Mouse (Mus musculus): ENCODE results near the gene Slc35a1. TPM values are rescaled to one million over a fixed set of nuclear protein-coding genes. Genes with fewer than 3 reads are reported as not detected.
A peak's percentile ranks its signal among the peaks of the same experiment; 100 is the strongest.

Gene Slc35a1
- polyA plus RNA-seq, 1 experiment from 2014 or later, result 49.7 TPM

GRCm38 (mm10) chr4:34715062-34715461, 27.8 kb upstream of the Slc35a1 start:
- no peak for ATAC-seq (ENCODE audit: low FRiP score)
- WGBS, result 96% methylated on average over 1 of the region's 1 CpGs
- H3K36me3 ChIP-seq (ENCODE audit: control insufficient read depth, insufficient read depth, low read length), result no peaks in the 10 kb centered on the region
- no peaks in the 10 kb centered on the region for H3K27me3 ChIP-seq (ENCODE audit: control insufficient read depth, insufficient read depth, low read length)
- H3K4me2 ChIP-seq, result no peak overlapping the region
- H3K9me3 ChIP-seq (ENCODE audit: control insufficient read depth, low read length), result peaks cover under 1% of the 10 kb centered on the region; the same call in 1 of the 2 replicates
- H3K4me3 ChIP-seq (ENCODE audit: low read depth, low read length), result no peak overlapping the region
- H3K27ac ChIP-seq (ENCODE audit: low read depth, low read length), result no peak overlapping the region
- no peaks in the 10 kb centered on the region for H3K4me1 ChIP-seq (ENCODE audit: control insufficient read depth, insufficient read depth, low read length)
- H3K9ac ChIP-seq (ENCODE audit: low read length), result no peak overlapping the region
- no peak for DNase-seq (ENCODE audit: low spot score, missing footprints)

- H3K4me3 ChIP-seq (ENCODE audit: low read depth, low read length), result no peak overlapping the region
- H3K27ac ChIP-seq (ENCODE audit: low read depth, low read length), result no peak overlapping the region
- 80% methylated on average over 3 of the region's 3 CpGs for WGBS
- DNase-seq (ENCODE audit: low spot score, missing footprints), result no peak
- H3K4me2 ChIP-seq, result no peak overlapping the region
- no peak for ATAC-seq (ENCODE audit: low FRiP score)
- no peak overlapping the region for H3K9ac ChIP-seq (ENCODE audit: low read length)
- H3K27me3 ChIP-seq (ENCODE audit: control insufficient read depth, insufficient read depth, low read length), result no peaks in the 10 kb centered on the region
- H3K4me1 ChIP-seq (ENCODE audit: control insufficient read depth, insufficient read depth, low read length), result no peaks in the 10 kb centered on the region
- no peaks in the 10 kb centered on the region for H3K9me3 ChIP-seq (ENCODE audit: control insufficient read depth, low read length)
- H3K36me3 ChIP-seq (ENCODE audit: control insufficient read depth, insufficient read depth, low read length), result no peaks in the 10 kb centered on the region
Measured at GRCm38 (mm10) chr4:34708127-34708526, 20.9 kb upstream of the Slc35a1 start.

- WGBS, result 78% methylated on average over 3 of the region's 3 CpGs
- no peak overlapping the region for H3K27ac ChIP-seq (ENCODE audit: low read depth, low read length)
- no peaks in the 10 kb centered on the region for H3K27me3 ChIP-seq (ENCODE audit: control insufficient read depth, insufficient read depth, low read length)
- no peak overlapping the region for H3K4me3 ChIP-seq (ENCODE audit: low read depth, low read length)
- DNase-seq (ENCODE audit: low spot score, missing footprints) (no peak), ATAC-seq (ENCODE audit: low FRiP score) (no peak)
- no peak overlapping the region for H3K9ac ChIP-seq (ENCODE audit: low read length)
- H3K36me3 ChIP-seq (ENCODE audit: control insufficient read depth, insufficient read depth, low read length), result no peaks in the 10 kb centered on the region
- no peaks in the 10 kb centered on the region for H3K9me3 ChIP-seq (ENCODE audit: control insufficient read depth, low read length)
- H3K4me1 ChIP-seq (ENCODE audit: control insufficient read depth, insufficient read depth, low read length), result no peaks in the 10 kb centered on the region
- no peak overlapping the region for H3K4me2 ChIP-seq
Measured at GRCm38 (mm10) chr4:34707248-34707647, 20.0 kb upstream of the Slc35a1 start.

GRCm38 (mm10) chr4:34703029-34703428, 15.8 kb upstream of the Slc35a1 start:
- WGBS, result 79% methylated on average over 4 of the region's 4 CpGs
- no peaks in the 10 kb centered on the region for H3K36me3 ChIP-seq (ENCODE audit: control insufficient read depth, insufficient read depth, low read length)
- H3K4me2 ChIP-seq, result no peak overlapping the region
- H3K9ac ChIP-seq (ENCODE audit: low read length), result no peak overlapping the region
- H3K27ac ChIP-seq (ENCODE audit: low read depth, low read length), result no peak overlapping the region
- no peak for ATAC-seq (ENCODE audit: low FRiP score)
- H3K4me1 ChIP-seq (ENCODE audit: control insufficient read depth, insufficient read depth, low read length), result no peaks in the 10 kb centered on the region
- H3K9me3 ChIP-seq (ENCODE audit: control insufficient read depth, low read length), result no peaks in the 10 kb centered on the region
- no peak for DNase-seq (ENCODE audit: low spot score, missing footprints)
- H3K4me3 ChIP-seq (ENCODE audit: low read depth, low read length), result no peak overlapping the region
- no peaks in the 10 kb centered on the region for H3K27me3 ChIP-seq (ENCODE audit: control insufficient read depth, insufficient read depth, low read length)

- DNase-seq (ENCODE audit: low spot score, missing footprints) (no peak), ATAC-seq (ENCODE audit: low FRiP score) (no peak)
- Histone ChIP-seq H3K9me3 (ENCODE audit: control insufficient read depth, low read length) (no peaks in the 10 kb centered on the region), H3K4me2 (no peak overlapping the region), H3K4me3 (ENCODE audit: low read depth, low read length) (no peak overlapping the region), H3K9ac (ENCODE audit: low read length) (no peak overlapping the region), H3K4me1 (ENCODE audit: control insufficient read depth, insufficient read depth, low read length) (no peaks in the 10 kb centered on the region), H3K27ac (ENCODE audit: low read depth, low read length) (no peak overlapping the region), H3K36me3 (ENCODE audit: control insufficient read depth, insufficient read depth, low read length) (no peaks in the 10 kb centered on the region), H3K27me3 (ENCODE audit: control insufficient read depth, insufficient read depth, low read length) (no peaks in the 10 kb centered on the region)
- 97% methylated on average over 11 of the region's 11 CpGs for WGBS
Measured at GRCm38 (mm10) chr4:34702231-34702630, 15.0 kb upstream of the Slc35a1 start.

- Histone ChIP-seq H3K4me1 (ENCODE audit: control insufficient read depth, insufficient read depth, low read length) (no peaks in the 10 kb centered on the region), H3K27me3 (ENCODE audit: control insufficient read depth, insufficient read depth, low read length) (no peaks in the 10 kb centered on the region), H3K9ac (ENCODE audit: low read length) (no peak overlapping the region), H3K36me3 (ENCODE audit: control insufficient read depth, insufficient read depth, low read length) (no peaks in the 10 kb centered on the region), H3K27ac (ENCODE audit: low read depth, low read length) (no peak overlapping the region), H3K4me3 (ENCODE audit: low read depth, low read length) (no peak overlapping the region), H3K4me2 (no peak overlapping the region), H3K9me3 (ENCODE audit: control insufficient read depth, low read length) (no peaks in the 10 kb centered on the region)
- WGBS, result 45% methylated on average over 5 of the region's 5 CpGs
- DNase-seq (ENCODE audit: low spot score, missing footprints) (peak; percentile 93), ATAC-seq (ENCODE audit: low FRiP score) (peak; percentile 48; the same call in 1 of the 2 replicates)
Measured at GRCm38 (mm10) chr4:34701528-34701927, 14.3 kb upstream of the Slc35a1 start.

GRCm38 (mm10) chr4:34688021-34688420, 783 bp upstream of the Slc35a1 start:
- no peak overlapping the region for H3K4me2 ChIP-seq
- H3K9ac ChIP-seq (ENCODE audit: low read length), result no peak overlapping the region
- no peak overlapping the region for H3K4me3 ChIP-seq (ENCODE audit: low read depth, low read length)
- no peaks in the 10 kb centered on the region for H3K36me3 ChIP-seq (ENCODE audit: control insufficient read depth, insufficient read depth, low read length)
- H3K27ac ChIP-seq (ENCODE audit: low read depth, low read length), result no peak overlapping the region
- H3K4me1 ChIP-seq (ENCODE audit: control insufficient read depth, insufficient read depth, low read length), result peaks cover 7% of the 10 kb centered on the region
- DNase-seq (ENCODE audit: low spot score, missing footprints) (peak; percentile 91), ATAC-seq (ENCODE audit: low FRiP score) (no peak)
- WGBS, result 69% methylated on average over 3 of the region's 3 CpGs
- no peaks in the 10 kb centered on the region for H3K9me3 ChIP-seq (ENCODE audit: control insufficient read depth, low read length)
- H3K27me3 ChIP-seq (ENCODE audit: control insufficient read depth, insufficient read depth, low read length), result no peaks in the 10 kb centered on the region

- ATAC-seq (ENCODE audit: low FRiP score), result no peak
- 81% methylated on average over 5 of the region's 5 CpGs for WGBS
- DNase-seq (ENCODE audit: low spot score, missing footprints), result no peak
- Histone ChIP-seq H3K36me3 (ENCODE audit: control insufficient read depth, insufficient read depth, low read length) (no peaks in the 10 kb centered on the region), H3K4me2 (no peak overlapping the region), H3K4me1 (ENCODE audit: control insufficient read depth, insufficient read depth, low read length) (no peaks in the 10 kb centered on the region), H3K4me3 (ENCODE audit: low read depth, low read length) (no peak overlapping the region), H3K27me3 (ENCODE audit: control insufficient read depth, insufficient read depth, low read length) (no peaks in the 10 kb centered on the region), H3K9me3 (ENCODE audit: control insufficient read depth, low read length) (no peaks in the 10 kb centered on the region), H3K27ac (ENCODE audit: low read depth, low read length) (no peak overlapping the region), H3K9ac (ENCODE audit: low read length) (no peak overlapping the region)
Measured at GRCm38 (mm10) chr4:34680530-34680929, 6.7 kb downstream of the Slc35a1 start.

- H3K27ac ChIP-seq (ENCODE audit: low read depth, low read length), result no peak overlapping the region
- no peaks in the 10 kb centered on the region for H3K27me3 ChIP-seq (ENCODE audit: control insufficient read depth, insufficient read depth, low read length)
- no peaks in the 10 kb centered on the region for H3K4me1 ChIP-seq (ENCODE audit: control insufficient read depth, insufficient read depth, low read length)
- DNase-seq (ENCODE audit: low spot score, missing footprints), result peak; percentile 8
- peaks cover 2% of the 10 kb centered on the region; the same call in 1 of the 2 replicates for H3K36me3 ChIP-seq (ENCODE audit: control insufficient read depth, insufficient read depth, low read length)
- H3K4me3 ChIP-seq (ENCODE audit: low read depth, low read length), result no peak overlapping the region
- no peaks in the 10 kb centered on the region for H3K9me3 ChIP-seq (ENCODE audit: control insufficient read depth, low read length)
- H3K9ac ChIP-seq (ENCODE audit: low read length), result no peak overlapping the region
- 95% methylated on average over 5 of the region's 5 CpGs for WGBS
- no peak overlapping the region for H3K4me2 ChIP-seq
- no peak for ATAC-seq (ENCODE audit: low FRiP score)
Measured at GRCm38 (mm10) chr4:34673721-34674120, 13.5 kb downstream of the Slc35a1 start.

- no peak for ATAC-seq (ENCODE audit: low FRiP score)
- no peak for DNase-seq (ENCODE audit: low spot score, missing footprints)
- Histone ChIP-seq H3K4me1 (ENCODE audit: control insufficient read depth, insufficient read depth, low read length) (no peaks in the 10 kb centered on the region), H3K27ac (ENCODE audit: low read depth, low read length) (no peak overlapping the region), H3K4me3 (ENCODE audit: low read depth, low read length) (no peak overlapping the region), H3K4me2 (no peak overlapping the region), H3K9me3 (ENCODE audit: control insufficient read depth, low read length) (no peaks in the 10 kb centered on the region), H3K9ac (ENCODE audit: low read length) (no peak overlapping the region), H3K27me3 (ENCODE audit: control insufficient read depth, insufficient read depth, low read length) (no peaks in the 10 kb centered on the region), H3K36me3 (ENCODE audit: control insufficient read depth, insufficient read depth, low read length) (peaks cover 17% of the 10 kb centered on the region)
- 92% methylated on average over 5 of the region's 5 CpGs for WGBS
Measured at GRCm38 (mm10) chr4:34667923-34668322, 19.3 kb downstream of the Slc35a1 start.
